Mouse (Mus musculus): ENCODE measurements around the gene Eif1b. TPM values are rescaled to one million over a fixed set of nuclear protein-coding genes. Genes with fewer than 3 reads are reported as not detected.
A peak's percentile ranks its signal among the peaks of the same experiment; 100 is the strongest.

The Eif1b gene
- 329 and 342 TPM in 2 replicates for polyA plus RNA-seq (2015; fragmentation: Nextera tagmentation; extraction: Ambion mirVana)

GRCm38 (mm10) chr9:120492010-120492399, at the start of gene Eif1b:
TSS of gene Eif1b (plus strand) at chr9:120492232.
- peak within 1 kb of the TSS; percentile 86 for H3K27ac ChIP-seq (ENCODE audit: low read length)
- H3K9me3 ChIP-seq (replicated peaks; ENCODE audit: control insufficient read depth, low read length, poor library complexity, severe bottlenecking), result no peaks in the 10 kb centered on the region
- peak within 1 kb of the TSS; percentile 81 for H3K4me2 ChIP-seq (ENCODE audit: low read length)
- H3K27me3 ChIP-seq (ENCODE audit: control insufficient read depth, insufficient read depth, low read depth, low read length), result no peaks in the 10 kb centered on the region
- peak within 1 kb of the TSS; percentile 89 for H3K4me3 ChIP-seq (ENCODE audit: low read depth, low read length)
- H3K36me3 ChIP-seq (ENCODE audit: control insufficient read depth, insufficient read depth, low read length), result peaks cover 8% of the 10 kb centered on the region; the same call in 1 of the 2 replicates
- ATAC-seq, result peak; percentile 49
- 3% methylated on average over 19 of the region's 19 CpGs for WGBS
- peak within 1 kb of the TSS; percentile 95 for H3K9ac ChIP-seq (ENCODE audit: low read depth, low read length)
- peaks cover 12% of the 10 kb centered on the region for H3K4me1 ChIP-seq (ENCODE audit: control insufficient read depth, insufficient read depth, low read length)

GRCm38 (mm10) chr9:120444642-120445041, 47.4 kb upstream of the Eif1b start:
- WGBS, result 51% methylated on average over 9 of the region's 9 CpGs
- no peaks in the 10 kb centered on the region for H3K36me3 ChIP-seq (ENCODE audit: control insufficient read depth, insufficient read depth, low read length)
- ATAC-seq, result no peak
- no peaks in the 10 kb centered on the region for H3K9me3 ChIP-seq (replicated peaks; ENCODE audit: control insufficient read depth, low read length, poor library complexity, severe bottlenecking)
- H3K9ac ChIP-seq (ENCODE audit: low read depth, low read length), result no peak overlapping the region
- no peak overlapping the region for H3K4me2 ChIP-seq (ENCODE audit: low read length)
- H3K4me1 ChIP-seq (ENCODE audit: control insufficient read depth, insufficient read depth, low read length), result no peaks in the 10 kb centered on the region
- H3K27me3 ChIP-seq (ENCODE audit: control insufficient read depth, insufficient read depth, low read depth, low read length), result no peaks in the 10 kb centered on the region
- no peak overlapping the region for H3K27ac ChIP-seq (ENCODE audit: low read length)
- no peak overlapping the region for H3K4me3 ChIP-seq (ENCODE audit: low read depth, low read length)

- Histone ChIP-seq H3K4me1 (ENCODE audit: control insufficient read depth, insufficient read depth, low read length) (no peaks in the 10 kb centered on the region), H3K4me3 (ENCODE audit: low read depth, low read length) (no peak overlapping the region), H3K9me3 (replicated peaks; ENCODE audit: control insufficient read depth, low read length, poor library complexity, severe bottlenecking) (no peaks in the 10 kb centered on the region), H3K4me2 (ENCODE audit: low read length) (no peak overlapping the region), H3K27me3 (ENCODE audit: control insufficient read depth, insufficient read depth, low read depth, low read length) (no peaks in the 10 kb centered on the region), H3K36me3 (ENCODE audit: control insufficient read depth, insufficient read depth, low read length) (no peaks in the 10 kb centered on the region), H3K9ac (ENCODE audit: low read depth, low read length) (no peak overlapping the region), H3K27ac (ENCODE audit: low read length) (no peak overlapping the region)
- WGBS, result 88% methylated on average over 6 of the region's 6 CpGs
- no peak for ATAC-seq
These were observed 42.2 kb upstream of the Eif1b start for GRCm38 (mm10) chr9:120449696-120450329.

GRCm38 (mm10) chr9:120455768-120456655, 36.0 kb upstream of the Eif1b start:
- Histone ChIP-seq H3K4me2 (ENCODE audit: low read length) (no peak overlapping the region), H3K4me3 (ENCODE audit: low read depth, low read length) (no peak overlapping the region), H3K9me3 (replicated peaks; ENCODE audit: control insufficient read depth, low read length, poor library complexity, severe bottlenecking) (no peaks in the 10 kb centered on the region), H3K27me3 (ENCODE audit: control insufficient read depth, insufficient read depth, low read depth, low read length) (no peaks in the 10 kb centered on the region), H3K27ac (ENCODE audit: low read length) (peak overlapping the region; percentile 35; the same call in 1 of the 2 replicates), H3K4me1 (ENCODE audit: control insufficient read depth, insufficient read depth, low read length) (no peaks in the 10 kb centered on the region; the same call in 1 of the 2 replicates), H3K9ac (ENCODE audit: low read depth, low read length) (no peak overlapping the region), H3K36me3 (ENCODE audit: control insufficient read depth, insufficient read depth, low read length) (no peaks in the 10 kb centered on the region)
- peak; percentile 60 for ATAC-seq
- WGBS, result 10% methylated on average over 9 of the region's 9 CpGs

- no peak for ATAC-seq
- H3K27ac ChIP-seq (ENCODE audit: low read length), result no peak overlapping the region
- no peaks in the 10 kb centered on the region for H3K9me3 ChIP-seq (replicated peaks; ENCODE audit: control insufficient read depth, low read length, poor library complexity, severe bottlenecking)
- H3K27me3 ChIP-seq (ENCODE audit: control insufficient read depth, insufficient read depth, low read depth, low read length), result no peaks in the 10 kb centered on the region
- no peak overlapping the region for H3K4me3 ChIP-seq (ENCODE audit: low read depth, low read length)
- no peaks in the 10 kb centered on the region for H3K4me1 ChIP-seq (ENCODE audit: control insufficient read depth, insufficient read depth, low read length)
- 100% methylated on average over 1 of the region's 1 CpGs for WGBS
- H3K9ac ChIP-seq (ENCODE audit: low read depth, low read length), result no peak overlapping the region
- no peak overlapping the region for H3K4me2 ChIP-seq (ENCODE audit: low read length)
- H3K36me3 ChIP-seq (ENCODE audit: control insufficient read depth, insufficient read depth, low read length), result no peaks in the 10 kb centered on the region
These were observed 21.6 kb upstream of the Eif1b start for GRCm38 (mm10) chr9:120470431-120470830.

- Histone ChIP-seq H3K27ac (ENCODE audit: low read length) (no peak overlapping the region), H3K4me2 (ENCODE audit: low read length) (no peak overlapping the region), H3K36me3 (ENCODE audit: control insufficient read depth, insufficient read depth, low read length) (no peaks in the 10 kb centered on the region), H3K4me3 (ENCODE audit: low read depth, low read length) (no peak overlapping the region), H3K9me3 (replicated peaks; ENCODE audit: control insufficient read depth, low read length, poor library complexity, severe bottlenecking) (no peaks in the 10 kb centered on the region), H3K9ac (ENCODE audit: low read depth, low read length) (no peak overlapping the region), H3K27me3 (ENCODE audit: control insufficient read depth, insufficient read depth, low read depth, low read length) (no peaks in the 10 kb centered on the region), H3K4me1 (ENCODE audit: control insufficient read depth, insufficient read depth, low read length) (no peaks in the 10 kb centered on the region)
- 94% methylated on average over 3 of the region's 3 CpGs for WGBS
- ATAC-seq, result no peak
These were observed 10.4 kb upstream of the Eif1b start for GRCm38 (mm10) chr9:120481644-120482043.

- no peak overlapping the region for H3K9ac ChIP-seq (ENCODE audit: low read depth, low read length)
- no peak overlapping the region for H3K4me3 ChIP-seq (ENCODE audit: low read depth, low read length)
- WGBS, result 95% methylated on average over 4 of the region's 4 CpGs
- no peaks in the 10 kb centered on the region for H3K4me1 ChIP-seq (ENCODE audit: control insufficient read depth, insufficient read depth, low read length)
- no peaks in the 10 kb centered on the region for H3K27me3 ChIP-seq (ENCODE audit: control insufficient read depth, insufficient read depth, low read depth, low read length)
- no peak overlapping the region for H3K27ac ChIP-seq (ENCODE audit: low read length)
- no peak for ATAC-seq
- no peaks in the 10 kb centered on the region for H3K9me3 ChIP-seq (replicated peaks; ENCODE audit: control insufficient read depth, low read length, poor library complexity, severe bottlenecking)
- no peak overlapping the region for H3K4me2 ChIP-seq (ENCODE audit: low read length)
- no peaks in the 10 kb centered on the region for H3K36me3 ChIP-seq (ENCODE audit: control insufficient read depth, insufficient read depth, low read length)
These were observed 9.7 kb upstream of the Eif1b start for GRCm38 (mm10) chr9:120482382-120482781.

GRCm38 (mm10) chr9:120483101-120483500, 8.9 kb upstream of the Eif1b start:
- Histone ChIP-seq H3K27ac (ENCODE audit: low read length) (no peak overlapping the region), H3K4me2 (ENCODE audit: low read length) (no peak overlapping the region)
- WGBS, result 77% methylated on average over 8 of the region's 8 CpGs

GRCm38 (mm10) chr9:120487076-120487475, 5.0 kb upstream of the Eif1b start:
- H3K4me2 ChIP-seq (ENCODE audit: low read length), result no peak overlapping the region
- H3K36me3 ChIP-seq (ENCODE audit: control insufficient read depth, insufficient read depth, low read length), result no peaks in the 10 kb centered on the region
- H3K9me3 ChIP-seq (replicated peaks; ENCODE audit: control insufficient read depth, low read length, poor library complexity, severe bottlenecking), result no peaks in the 10 kb centered on the region
- no peak overlapping the region for H3K9ac ChIP-seq (ENCODE audit: low read depth, low read length)
- H3K27me3 ChIP-seq (ENCODE audit: control insufficient read depth, insufficient read depth, low read depth, low read length), result no peaks in the 10 kb centered on the region
- no peak overlapping the region for H3K4me3 ChIP-seq (ENCODE audit: low read depth, low read length)
- 89% methylated on average over 8 of the region's 8 CpGs for WGBS
- no peak for ATAC-seq
- no peaks in the 10 kb centered on the region for H3K4me1 ChIP-seq (ENCODE audit: control insufficient read depth, insufficient read depth, low read length)
- no peak overlapping the region for H3K27ac ChIP-seq (ENCODE audit: low read length)

More at GRCm38 (mm10) chr9:120483101-120483500, 8.9 kb upstream of the Eif1b start:
- ATAC-seq, result no peak
- no peak overlapping the region for H3K9ac ChIP-seq (ENCODE audit: low read depth, low read length)
- H3K36me3 ChIP-seq (ENCODE audit: control insufficient read depth, insufficient read depth, low read length), result no peaks in the 10 kb centered on the region
- H3K4me1 ChIP-seq (ENCODE audit: control insufficient read depth, insufficient read depth, low read length), result no peaks in the 10 kb centered on the region
- H3K4me3 ChIP-seq (ENCODE audit: low read depth, low read length), result no peak overlapping the region
- no peaks in the 10 kb centered on the region for H3K9me3 ChIP-seq (replicated peaks; ENCODE audit: control insufficient read depth, low read length, poor library complexity, severe bottlenecking)
- H3K27me3 ChIP-seq (ENCODE audit: control insufficient read depth, insufficient read depth, low read depth, low read length), result no peaks in the 10 kb centered on the region
